Mouse (Mus musculus) embryo, embryonic 10.5 days (tissue): Measurements from ENCODE around the gene Zfpm1.

ENCODE experiments used
- DNase-seq: peaks from one replicate; pipeline ENCODE4 v3.0.0-alpha.2; 2015; ENCODE audit warnings: low spot score

Zfpm1 gene

DNA sequence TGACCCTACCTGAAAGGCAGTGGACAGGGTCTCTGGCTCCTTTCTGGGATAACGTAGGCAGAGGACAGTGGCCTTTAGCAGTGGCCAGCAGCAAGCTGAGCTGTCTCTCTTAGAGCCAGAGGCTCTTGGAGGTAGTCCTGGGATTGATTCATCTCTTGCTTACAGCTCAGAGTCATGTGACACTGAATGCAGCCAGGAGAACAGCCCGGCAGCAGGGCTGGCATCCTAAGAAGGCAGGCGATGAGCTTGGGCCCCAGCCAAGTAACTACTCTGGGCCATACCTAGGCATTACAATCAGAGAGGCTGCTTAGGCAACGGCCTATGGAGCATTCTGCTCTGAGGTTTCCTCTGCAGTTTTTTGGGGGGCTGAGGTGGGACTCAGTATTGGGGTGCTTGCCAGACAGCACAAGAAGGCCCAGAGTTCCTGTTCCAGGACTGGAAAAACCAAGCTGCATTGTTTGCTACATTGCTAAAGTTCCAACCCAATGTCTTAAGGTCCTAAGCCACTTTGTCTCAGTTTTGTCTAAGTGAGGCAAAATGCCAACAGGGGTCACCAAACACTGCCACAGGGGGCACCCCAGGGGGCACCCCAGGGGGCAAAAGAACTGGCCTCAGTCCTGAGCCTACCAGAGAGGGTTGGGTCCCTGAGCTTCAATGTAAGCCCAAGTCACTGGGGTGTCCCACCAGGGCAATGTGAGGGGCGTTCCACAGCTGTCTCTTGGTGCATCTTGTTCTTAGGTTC is 66.0 kb downstream of the Zfpm1 start:
- no peak for DNase-seq

DNA sequence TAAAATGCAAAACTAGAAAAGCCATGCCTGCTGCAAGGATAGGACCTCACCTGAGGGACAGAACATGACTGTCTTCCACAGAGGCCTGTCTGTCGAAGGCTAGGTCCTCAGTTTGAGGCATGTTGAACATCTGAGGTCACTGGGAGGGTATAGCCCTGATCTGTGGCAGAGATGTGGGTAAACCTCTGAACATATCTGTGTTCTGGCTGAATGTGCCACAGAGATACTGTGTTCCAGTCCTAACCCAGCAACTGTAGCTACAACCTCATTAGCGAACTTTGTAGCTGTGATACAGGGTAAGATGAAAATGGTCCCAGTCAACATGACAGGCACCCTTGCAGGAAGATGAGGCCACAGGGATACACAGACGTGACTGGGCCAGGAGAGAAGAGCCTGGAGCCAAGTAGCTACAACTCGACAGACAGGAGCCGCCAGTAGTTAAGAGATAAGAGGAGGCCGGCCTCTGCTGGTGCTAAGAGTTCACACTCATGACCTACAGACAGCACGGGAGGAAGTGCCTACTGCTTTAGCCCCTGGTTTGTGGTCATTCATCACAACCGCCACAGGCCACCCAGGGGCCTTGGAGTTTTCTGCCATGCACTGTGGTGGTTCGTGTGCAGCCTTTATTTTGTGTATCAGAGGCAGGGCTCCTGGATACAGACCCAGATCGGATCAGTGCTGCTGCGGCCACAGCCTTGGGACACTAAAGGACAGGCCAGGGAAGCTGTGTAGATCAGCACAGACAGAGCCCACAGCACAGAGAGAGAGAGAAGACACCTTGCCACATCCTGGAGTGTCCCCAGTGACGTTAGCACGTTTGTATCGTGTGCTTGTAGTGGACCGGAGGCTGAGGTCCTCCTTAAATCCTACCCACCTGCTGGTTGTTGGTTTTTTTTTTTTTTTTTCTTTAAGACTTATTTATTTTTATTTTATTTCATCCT is 67.7 kb downstream of the Zfpm1 start:
- DNase-seq: no peak

DNA sequence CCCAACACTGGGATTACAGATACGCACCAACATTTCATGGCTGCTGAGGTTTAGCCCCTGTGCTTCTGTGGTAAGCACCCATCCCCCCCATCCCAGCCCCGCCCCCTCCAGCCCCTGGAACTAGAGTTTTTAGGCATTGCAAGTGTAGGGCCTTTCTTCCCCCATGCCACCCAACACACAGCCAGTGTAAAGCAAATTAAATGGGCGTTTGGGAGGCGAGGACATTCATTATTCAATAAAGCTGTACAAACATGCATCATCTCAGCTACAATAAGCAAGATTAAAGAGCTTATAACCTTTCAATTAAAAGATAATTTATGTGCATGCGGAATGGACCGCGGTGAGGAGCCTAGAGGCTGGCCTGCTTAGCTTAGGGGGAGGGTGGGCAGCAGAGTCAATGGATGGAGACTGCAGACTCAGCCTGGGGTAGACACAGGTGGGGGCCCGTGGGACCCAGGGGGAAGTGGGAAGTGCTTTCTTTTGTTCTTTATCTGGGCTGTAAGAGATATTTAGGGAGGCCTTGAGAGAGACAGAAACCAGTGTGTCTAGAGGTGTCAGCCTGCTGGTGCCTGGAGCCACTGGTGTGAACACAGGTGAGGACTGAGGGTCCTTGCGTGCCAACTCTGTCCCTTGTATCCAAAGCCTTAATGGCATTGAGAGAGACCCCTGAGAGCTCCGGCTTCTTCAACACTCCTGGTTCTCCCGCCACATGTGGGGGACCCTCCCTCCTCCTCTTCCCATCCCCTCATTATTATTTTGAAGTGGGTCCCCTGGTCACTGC is 68.6 kb downstream of the Zfpm1 start:
- no peak for DNase-seq

DNA sequence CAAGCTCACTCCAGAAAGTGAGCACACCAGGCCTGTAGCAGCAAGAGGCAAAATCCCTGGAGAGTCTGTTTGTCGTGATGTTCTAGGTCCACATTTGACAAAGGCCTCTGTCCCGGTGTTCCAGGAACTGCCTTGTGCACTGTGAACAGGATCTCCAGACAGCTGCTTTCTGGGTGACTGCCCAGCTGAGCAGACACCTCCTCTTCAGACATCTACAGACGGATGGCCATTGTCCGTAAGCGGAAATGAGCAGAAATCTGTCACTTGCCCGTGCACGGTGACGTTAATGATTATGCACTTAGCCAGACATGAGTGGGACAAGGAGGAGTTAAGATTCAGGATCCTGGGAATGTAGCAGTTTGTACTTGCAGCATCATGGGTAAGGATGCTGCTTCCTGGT is 72.2 kb downstream of the Zfpm1 start:
- DNase-seq: no peak

DNA sequence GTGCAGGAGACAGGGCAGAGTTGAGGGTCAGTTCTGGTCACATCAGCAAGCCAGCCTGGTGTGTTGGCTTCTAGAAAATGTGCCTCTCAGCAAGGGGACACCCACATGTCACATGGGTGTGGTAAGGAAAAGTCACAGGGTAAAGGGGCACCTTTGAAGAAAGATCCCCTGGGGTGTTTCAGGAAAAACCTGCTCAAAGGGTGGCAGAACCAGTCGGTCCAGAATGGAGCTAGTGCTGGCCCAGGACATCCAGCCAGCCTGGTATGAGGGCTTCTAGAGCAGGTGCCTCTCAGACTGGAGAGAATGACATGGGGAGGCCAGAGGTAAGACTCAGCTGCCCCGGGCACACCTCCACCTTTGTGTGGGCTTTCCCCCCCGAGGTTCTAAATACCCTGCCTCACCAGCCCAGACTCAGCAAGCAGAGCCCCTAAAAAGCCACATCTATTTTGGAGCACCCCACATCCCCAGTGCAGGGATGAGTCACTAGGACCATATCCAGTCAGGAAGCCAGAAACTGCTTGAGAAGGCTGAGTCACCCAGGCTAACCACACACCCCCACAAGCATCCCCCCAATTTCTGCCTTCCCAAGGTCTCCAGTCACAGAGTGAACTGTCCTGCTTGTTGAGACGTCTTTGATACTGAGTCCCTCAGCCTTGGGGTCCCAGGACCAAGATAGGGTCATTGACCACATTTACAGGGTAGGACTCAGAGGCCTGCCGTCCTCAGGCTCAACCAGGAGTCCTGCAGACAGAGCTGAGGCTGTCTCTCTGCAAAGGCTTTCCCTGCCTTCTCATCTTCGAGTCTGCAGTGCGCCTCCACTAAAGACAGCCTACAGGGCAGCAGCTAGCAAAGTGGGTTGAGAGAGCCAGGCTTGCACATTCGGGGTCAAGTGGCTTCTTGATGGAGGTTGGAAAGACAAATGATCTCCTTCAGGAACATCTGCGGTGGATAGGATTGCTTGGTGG is 74.0 kb downstream of the Zfpm1 start:
- DNase-seq: no peak

DNA sequence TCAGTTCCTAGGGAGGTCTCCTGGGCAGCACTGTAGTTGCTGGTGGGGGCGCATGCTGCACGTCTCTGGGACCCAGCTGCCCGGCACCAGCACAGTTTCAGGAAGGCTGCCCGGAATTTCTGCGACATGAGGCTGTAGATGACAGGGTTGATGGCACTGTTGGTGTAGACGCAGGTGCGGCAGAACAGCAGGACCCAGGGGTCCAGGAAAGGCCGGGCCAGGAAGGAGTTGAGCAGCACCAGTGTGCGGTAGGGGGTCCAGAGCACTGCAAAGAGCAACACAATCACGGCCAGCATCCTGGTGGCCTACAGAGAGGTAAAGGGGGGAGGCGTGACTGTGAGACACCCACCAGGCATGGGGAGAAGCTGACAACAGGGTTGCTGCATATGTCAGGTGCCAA is 75.3 kb downstream of the Zfpm1 start:
- no peak for DNase-seq

DNA sequence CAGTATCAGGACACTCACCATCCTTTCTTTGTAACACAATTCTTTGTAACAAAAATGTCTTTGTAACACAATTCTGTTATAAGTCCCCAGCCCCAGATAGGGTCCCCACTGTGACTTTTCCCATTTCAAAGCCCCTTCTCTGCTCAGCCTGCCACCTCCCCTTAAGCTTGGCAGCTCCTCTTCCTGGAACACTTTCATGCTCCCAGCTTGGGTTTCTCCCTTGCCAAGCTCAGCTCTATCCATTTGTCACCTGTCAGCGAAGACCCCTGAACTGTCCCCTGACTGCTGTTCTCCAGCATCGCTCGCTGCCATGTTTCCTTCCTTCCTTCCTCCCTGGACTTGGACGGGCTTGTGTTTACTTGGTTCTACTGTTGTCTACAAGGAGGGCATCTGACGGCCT is 75.7 kb downstream of the Zfpm1 start:
- DNase-seq: no peak

DNA sequence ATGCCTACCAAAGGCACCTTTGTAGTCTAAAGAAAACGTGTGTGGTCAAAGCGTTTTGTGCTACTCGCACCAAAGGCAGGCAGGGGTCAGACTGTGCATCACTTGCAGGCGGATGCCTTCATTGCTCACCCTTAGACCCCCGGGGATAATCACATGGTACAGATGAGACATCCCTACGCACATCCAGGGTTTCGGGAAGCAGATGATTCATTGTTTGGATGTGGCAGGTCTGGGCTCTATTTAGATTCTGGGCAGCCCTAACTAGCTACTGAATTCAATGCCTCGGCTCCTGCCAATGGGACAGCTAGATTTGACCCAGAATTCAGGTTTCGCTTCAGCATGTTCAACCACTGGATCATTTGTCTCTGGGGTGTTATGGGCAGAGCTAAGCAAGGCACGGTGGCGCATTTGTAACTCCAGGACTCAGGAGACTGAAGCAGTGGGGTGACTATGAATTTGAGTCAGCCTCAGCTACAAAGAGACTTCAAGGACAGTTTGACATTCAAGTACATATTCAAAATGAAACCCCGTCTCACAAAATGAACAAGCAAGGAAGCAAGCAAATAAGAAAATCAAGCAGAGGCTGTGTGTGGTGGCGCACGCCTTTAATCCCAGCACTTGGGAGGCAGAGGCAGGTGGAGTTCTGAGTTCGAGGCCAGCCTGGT is 77.3 kb downstream of the Zfpm1 start:
- no peak for DNase-seq

DNA sequence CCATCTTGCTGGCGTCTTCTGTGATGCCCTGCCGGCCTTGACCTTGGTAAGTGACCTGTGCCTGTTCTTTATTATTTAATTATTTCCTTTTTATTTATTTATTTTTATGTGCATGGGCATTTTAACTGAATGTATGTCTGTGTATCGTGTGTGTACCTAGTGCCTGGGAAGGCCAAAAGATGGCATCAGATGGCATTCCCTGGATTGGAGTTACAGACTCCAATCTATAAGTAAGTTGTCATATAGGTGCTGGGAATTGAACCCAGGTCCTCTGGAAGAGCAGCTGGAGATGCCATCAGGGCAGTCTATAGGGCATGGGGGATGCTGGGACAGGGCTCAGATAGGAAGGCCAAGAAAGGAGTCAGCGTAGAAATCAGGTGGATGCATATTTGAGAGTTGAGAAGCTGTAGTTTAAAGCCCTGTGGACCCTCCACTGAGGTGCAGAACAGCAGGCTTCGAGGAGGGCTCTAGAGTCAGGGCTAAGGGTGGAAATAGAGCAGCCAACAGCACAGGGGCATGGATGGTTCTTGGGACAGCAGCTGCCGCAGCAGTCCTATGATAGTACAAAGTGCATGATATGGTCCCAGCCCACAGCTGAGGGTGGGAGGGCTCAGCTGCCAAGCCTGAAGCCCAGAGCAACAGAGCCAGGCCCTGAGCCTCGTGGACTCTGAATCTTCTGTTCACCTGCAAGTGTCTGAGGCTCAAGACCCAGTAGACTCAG is 78.9 kb downstream of the Zfpm1 start, which contains the start of gene Trhr2:
Trhr2 (minus strand) TSS at position 51 of the 721 bp plus-strand sequence.
- no peak for DNase-seq

DNA sequence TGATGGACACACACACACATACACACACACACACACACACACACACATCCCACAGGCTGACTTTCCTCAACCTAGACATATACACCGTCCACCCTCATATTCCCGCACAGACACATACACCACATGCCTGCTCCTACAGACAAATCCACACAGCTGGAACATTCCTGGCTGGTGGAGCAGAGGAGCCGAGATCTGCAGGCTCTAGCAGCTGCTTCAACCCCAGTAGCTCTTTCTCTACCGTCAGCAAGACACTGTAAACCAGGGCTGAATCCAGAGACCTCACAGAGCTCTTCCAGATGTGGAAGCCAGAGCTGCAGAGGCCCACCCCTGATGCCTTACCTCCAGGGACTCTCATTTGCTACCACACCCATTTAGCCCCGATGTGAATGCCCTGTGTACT is 80.3 kb downstream of the Zfpm1 start:
- DNase-seq: no peak

DNA sequence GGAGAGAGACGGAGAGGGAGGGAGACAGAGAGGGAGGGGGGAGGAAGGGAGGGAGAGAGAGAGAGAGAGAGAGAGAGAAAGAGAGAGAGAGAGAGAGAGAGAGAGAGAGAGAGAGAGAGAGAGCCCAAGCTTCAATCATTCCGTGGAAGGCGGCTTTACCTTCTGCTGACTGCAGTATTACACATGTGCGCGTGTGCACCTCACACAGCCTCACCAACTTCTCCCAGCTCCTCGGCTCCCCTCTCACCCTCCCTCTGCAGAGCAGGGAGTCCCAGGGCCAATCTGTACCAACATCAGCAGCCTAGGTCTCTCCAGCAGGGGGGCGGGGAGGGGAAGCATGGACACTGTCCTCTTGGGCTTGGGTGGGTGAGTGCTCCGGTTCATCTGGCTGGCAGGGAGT is 81.0 kb downstream of the Zfpm1 start:
- DNase-seq: no peak

DNA sequence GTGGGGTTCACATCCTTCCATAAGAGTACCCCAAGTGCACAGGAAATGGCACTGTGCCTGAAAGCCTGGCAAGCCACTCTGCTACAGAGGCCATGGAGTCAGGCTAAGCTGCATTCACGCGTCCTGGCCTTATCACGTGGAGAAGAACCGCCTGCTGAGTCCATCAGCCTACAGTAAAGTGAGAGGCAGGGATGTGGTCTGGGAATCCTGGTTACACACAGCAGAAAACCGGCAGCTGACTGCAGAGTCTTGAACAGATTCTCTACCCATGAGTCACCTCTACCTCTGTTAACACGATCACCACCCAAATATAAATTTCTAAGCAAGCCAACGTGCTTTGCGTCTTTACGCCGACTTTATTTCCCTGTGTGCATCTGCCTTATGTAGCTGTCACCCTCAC is 86.6 kb downstream of the Zfpm1 start:
- DNase-seq: no peak

DNA sequence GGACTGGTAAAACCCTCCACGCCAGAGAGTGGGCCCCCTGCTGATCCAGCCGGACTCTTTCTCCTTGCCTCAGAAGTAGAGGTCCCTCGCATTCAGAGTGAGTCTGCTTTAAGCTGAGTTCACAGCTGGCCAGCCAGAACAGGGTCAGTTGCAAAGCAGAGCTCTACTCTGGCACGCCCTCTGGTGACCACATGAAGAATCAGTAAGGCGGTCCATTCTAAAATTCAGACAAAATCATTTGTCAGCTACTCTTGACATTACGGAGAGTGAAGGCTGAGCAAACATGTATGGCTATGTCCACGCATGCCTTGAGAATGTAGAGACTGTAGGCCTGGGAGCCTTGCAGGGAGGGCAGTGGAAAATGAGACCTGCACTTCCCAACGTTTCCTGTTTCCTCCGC is 87.7 kb downstream of the Zfpm1 start:
- DNase-seq: peak; percentile 82

DNA sequence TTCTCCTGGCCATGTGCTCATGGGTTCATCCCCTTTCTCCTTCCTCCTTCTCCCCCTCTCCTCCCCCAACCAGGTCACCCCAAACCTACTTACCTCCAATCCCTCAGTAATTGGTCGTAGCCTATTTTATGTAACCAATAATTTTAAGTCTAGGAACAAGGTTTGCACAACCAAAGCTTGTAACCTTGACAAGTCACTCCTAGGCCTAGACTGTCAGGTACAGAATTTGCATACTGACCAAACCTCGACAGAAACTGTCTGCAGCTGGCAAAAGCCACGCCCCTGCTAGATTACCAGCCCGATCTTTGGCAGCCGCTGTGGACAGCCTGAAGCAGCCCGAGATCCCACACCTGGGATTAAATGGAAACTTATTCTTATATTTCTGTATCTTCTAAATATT is 89.8 kb downstream of the Zfpm1 start:
- DNase-seq: no peak

DNA sequence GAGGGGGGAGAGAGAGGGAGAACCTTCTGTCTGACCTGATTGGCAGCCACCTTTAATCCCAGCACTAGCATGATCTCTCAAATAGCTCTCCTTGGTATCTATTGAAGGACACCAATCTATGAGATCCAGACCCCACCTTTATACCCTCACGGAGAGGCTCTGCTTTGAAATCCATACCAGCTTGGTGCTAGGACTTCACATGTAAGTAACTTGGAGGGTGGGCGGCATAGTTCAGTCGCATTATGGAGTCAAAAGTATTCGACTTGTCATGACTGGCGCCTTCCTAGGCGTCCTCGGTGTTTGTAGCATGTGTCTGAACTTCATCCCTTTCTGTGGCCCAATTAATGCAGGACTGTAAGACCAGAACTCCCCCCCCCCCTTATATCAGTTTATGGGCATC is 93.4 kb downstream of the Zfpm1 start:
- DNase-seq: no peak

DNA sequence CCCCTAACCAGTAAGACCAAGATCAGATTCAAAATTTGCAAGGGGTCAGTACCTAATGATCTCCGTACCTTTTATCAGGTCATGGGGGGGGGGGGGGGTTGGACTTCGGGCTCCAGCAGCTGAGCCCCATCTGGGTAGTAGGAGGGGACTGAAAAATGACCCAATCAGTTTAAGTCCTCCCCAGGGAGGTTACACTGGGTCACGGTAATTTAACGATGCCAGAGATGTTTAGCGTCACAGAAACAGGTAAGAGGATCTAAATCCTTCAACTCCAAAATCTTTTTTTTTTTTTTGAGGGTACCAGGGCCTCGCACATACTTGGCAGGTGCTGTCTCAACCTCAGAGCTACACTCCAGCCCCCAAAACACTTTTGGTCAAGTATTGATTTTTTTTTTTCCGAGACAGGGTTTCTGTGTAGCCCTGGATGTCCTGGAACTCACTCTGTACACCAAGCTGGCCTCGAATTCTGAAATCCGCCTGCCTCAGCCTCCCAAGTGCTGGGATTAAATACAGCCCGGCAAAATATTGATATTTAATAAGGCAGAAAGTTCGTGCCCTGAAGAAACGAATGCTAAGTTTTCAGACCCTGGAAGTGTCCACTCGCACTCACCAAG is 93.9 kb downstream of the Zfpm1 start:
- DNase-seq: no peak

DNA sequence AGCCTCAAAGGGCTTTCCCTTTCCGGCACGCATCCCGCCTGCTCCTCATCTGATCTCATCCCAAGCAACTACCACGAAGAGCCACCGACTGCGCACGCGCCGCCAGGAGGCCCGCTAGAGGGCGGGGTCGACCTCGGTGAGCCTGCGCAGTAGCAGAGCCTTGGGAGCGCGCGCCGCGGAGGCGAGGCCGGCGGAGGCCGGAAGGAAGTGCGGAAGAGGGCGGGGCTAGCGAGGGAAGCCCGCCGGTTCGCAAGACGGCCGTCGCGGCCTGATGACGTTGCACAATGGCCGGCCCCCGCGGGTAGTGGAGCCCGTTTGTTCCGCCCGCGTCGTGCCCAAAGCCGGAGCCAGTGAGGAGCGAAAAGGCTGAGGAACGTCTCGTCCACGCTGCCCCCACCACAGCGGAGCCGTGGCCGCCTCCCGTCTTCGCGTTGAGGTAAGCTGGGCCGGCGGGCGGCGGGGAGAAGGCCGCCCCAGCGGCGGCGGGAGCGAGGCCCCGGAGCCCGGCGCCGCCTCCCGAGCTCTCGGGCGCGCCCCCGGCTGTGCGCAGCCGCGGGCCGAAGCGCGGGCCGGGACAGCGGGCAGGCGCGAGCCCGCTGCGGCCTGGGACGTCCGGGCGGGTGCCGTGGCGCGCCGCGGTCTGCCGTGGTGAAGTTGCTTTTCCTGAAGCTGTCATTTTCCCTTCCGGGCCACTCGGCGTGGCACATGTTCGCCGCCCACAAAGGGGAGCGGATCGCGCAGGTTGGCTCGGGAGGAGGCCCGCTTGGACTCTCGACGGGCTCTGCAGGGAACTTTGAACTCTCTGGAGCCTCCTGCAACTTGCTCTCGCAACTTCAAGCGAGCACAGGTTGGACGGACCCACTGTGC is 94.7 kb downstream of the Zfpm1 start, which contains the start of gene Zc3h18:
Zc3h18 (plus strand) TSS at position 245 of the 867 bp plus-strand sequence.
- DNase-seq: peak; percentile 98

DNA sequence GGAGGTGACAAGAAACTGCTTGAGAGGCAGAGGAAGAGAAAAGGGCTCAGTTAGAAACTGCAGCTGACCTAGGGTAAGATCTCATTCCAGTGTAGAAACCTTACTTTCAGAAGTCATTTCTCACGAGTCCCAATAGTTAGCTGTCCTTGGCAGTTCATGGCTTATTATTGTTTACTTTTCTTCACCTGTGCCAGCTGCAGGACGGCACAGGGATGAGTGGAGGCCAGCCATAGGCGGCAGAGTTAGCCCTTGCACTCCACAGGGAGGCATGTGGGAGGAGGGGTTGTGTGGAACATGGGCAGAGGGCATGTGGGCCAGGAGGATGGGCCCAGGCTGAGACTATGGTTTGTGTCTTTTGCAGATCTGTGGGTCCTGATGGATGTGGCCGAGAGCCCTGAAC is 101.1 kb downstream of the Zfpm1 start:
- no peak for DNase-seq
